Mouse (Mus musculus): ENCODE results near the gene Man1c1.

Man1c1 gene

GRCm38 (mm10) chr4:134703835-134704546 lies at the start of gene Man1c1:
Gene Man1c1 (minus strand): TSS chr4:134704290.
- DNase-seq = peak; percentile 99

- DNase-seq = peak; percentile 51
Observed at GRCm38 (mm10) chr4:134753516-134754261, 49.6 kb upstream of the Man1c1 start.

- peak; percentile 73 for DNase-seq
Observed at GRCm38 (mm10) chr4:134752911-134753426, 48.9 kb upstream of the Man1c1 start.

- DNase-seq = no peak
Observed at GRCm38 (mm10) chr4:134751682-134752380, 47.7 kb upstream of the Man1c1 start.

- DNase-seq = no peak
Observed at GRCm38 (mm10) chr4:134750825-134751224, 46.7 kb upstream of the Man1c1 start.

- peak; percentile 35 for DNase-seq
Observed at GRCm38 (mm10) chr4:134750263-134750662, 46.2 kb upstream of the Man1c1 start.

GRCm38 (mm10) chr4:134749301-134750030 lies 45.4 kb upstream of the Man1c1 start:
- no peak for DNase-seq

- DNase-seq = peak; percentile 52
Observed at GRCm38 (mm10) chr4:134745900-134746661, 42.0 kb upstream of the Man1c1 start.

- DNase-seq = no peak
Observed at GRCm38 (mm10) chr4:134743881-134744633, 40.0 kb upstream of the Man1c1 start.

GRCm38 (mm10) chr4:134741949-134742348 lies 37.9 kb upstream of the Man1c1 start:
- DNase-seq = no peak

GRCm38 (mm10) chr4:134740186-134740585 lies 36.1 kb upstream of the Man1c1 start:
- DNase-seq = no peak

- DNase-seq = no peak
Observed at GRCm38 (mm10) chr4:134739530-134739929, 35.4 kb upstream of the Man1c1 start.

- no peak for DNase-seq
Observed at GRCm38 (mm10) chr4:134737365-134737910, 33.3 kb upstream of the Man1c1 start.

- DNase-seq = no peak
Observed at GRCm38 (mm10) chr4:134736147-134736546, 32.1 kb upstream of the Man1c1 start.

GRCm38 (mm10) chr4:134734629-134735081 lies 30.6 kb upstream of the Man1c1 start:
- peak; percentile 73 for DNase-seq

GRCm38 (mm10) chr4:134734038-134734628 lies 30.0 kb upstream of the Man1c1 start:
- DNase-seq = peak; percentile 84

GRCm38 (mm10) chr4:134733371-134733770 lies 29.3 kb upstream of the Man1c1 start:
- DNase-seq = no peak

- peak; percentile 53 for DNase-seq
Observed at GRCm38 (mm10) chr4:134730106-134730505, 26.0 kb upstream of the Man1c1 start.

- DNase-seq = no peak
Observed at GRCm38 (mm10) chr4:134725735-134726345, 21.8 kb upstream of the Man1c1 start.

- DNase-seq = peak; percentile 77
Observed at GRCm38 (mm10) chr4:134724974-134725373, 20.9 kb upstream of the Man1c1 start.

Measured in lung, postnatal 10 days (tissue).